Comparison of ENCODE assay signal across 8 mouse cellular contexts in the genomic region with DNA sequence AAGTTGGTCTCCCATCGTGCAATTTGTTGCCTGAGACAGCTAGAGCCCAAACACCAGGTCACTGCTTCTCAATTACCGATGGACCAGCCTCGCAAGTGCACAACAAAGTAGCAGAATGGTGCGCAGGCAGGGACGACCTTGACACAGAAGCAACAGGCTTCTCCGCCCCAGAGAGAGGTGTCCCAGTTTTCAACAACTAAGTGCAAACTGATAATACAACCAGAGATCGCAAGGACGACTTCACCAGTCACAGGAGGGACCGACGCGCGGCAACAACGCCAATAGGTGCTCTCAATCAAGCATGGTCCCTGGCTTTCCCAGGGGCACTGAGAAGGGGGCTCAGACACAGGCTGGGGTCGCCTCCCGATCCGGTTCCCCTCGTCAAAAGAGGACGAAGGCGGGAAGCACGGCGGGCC. TPM values are rescaled to one million over a fixed set of nuclear protein-coding genes. Genes with fewer than 3 reads are reported as not detected.
DNase-seq lines count a peak whose midpoint lies in the region; ATAC-seq and TF ChIP-seq lines count a peak whose summit lies in the region.

No protein-coding gene starts in this region.

- peak; percentile 29 for ATAC-seq in CD4-positive, CD25-positive, alpha-beta regulatory T cell, adult 4 months
- ATAC-seq in embryonic facial prominence, embryonic 12.5 days (ENCODE audit: insufficient number of reproducible peaks, insufficient read depth, low FRiP score, low TSS enrichment) = peak; percentile 18; the same call in 1 of the 2 replicates
- peak; percentile 44 for ATAC-seq in intestine, embryonic 14.5 days (replicated peaks; ENCODE audit: low FRiP score, low TSS enrichment, low read depth)
- ATAC-seq in midbrain, embryonic 16.5 days = peak; percentile 70
- ATAC-seq in granulocyte monocyte progenitor cell, adult 5-6 weeks (replicated peaks; ENCODE audit: poor library complexity, severe bottlenecking) = no peak

- no peak for TF ChIP-seq CTCF in gastrocnemius, adult 2 months (IDR thresholded peaks at IDR 0.05)

- peak overlapping the region; percentile 78 for H3K4me3 ChIP-seq in gastrocnemius, adult 2 months
- peak overlapping the region; percentile 54 for H3K4me3 ChIP-seq in embryonic facial prominence, embryonic 12.5 days
- H3K4me3 ChIP-seq in intestine, embryonic 14.5 days (ENCODE audit: low read depth, low read length) = peak overlapping the region; percentile 66
- H3K4me3 ChIP-seq in midbrain, embryonic 16.5 days (ENCODE audit: low read depth, low read length) = peak overlapping the region; percentile 76

- peak overlapping the region; percentile 83 for H3K4me2 ChIP-seq in embryonic facial prominence, embryonic 12.5 days (replicated peaks)
- H3K4me2 ChIP-seq in intestine, embryonic 14.5 days (ENCODE audit: low read length) = peak overlapping the region; percentile 83
- peak overlapping the region; percentile 97 for H3K4me2 ChIP-seq in midbrain, embryonic 16.5 days (ENCODE audit: low read length)

- intact Hi-C loops in gastrocnemius, adult 2 months (cut with DNase I) = no loop called here

- H3K9ac ChIP-seq in embryonic facial prominence, embryonic 12.5 days = peak overlapping the region; percentile 61
- H3K9ac ChIP-seq in intestine, embryonic 14.5 days (ENCODE audit: low read length) = peak overlapping the region; percentile 78
- H3K9ac ChIP-seq in midbrain, embryonic 16.5 days (ENCODE audit: low read depth, low read length) = peak overlapping the region; percentile 92

- H3K4me1 ChIP-seq in embryonic facial prominence, embryonic 12.5 days = peaks cover 15% of the 10 kb centered on the region; the same call in 1 of the 2 replicates
- peaks cover 12% of the 10 kb centered on the region for H3K4me1 ChIP-seq in intestine, embryonic 14.5 days (replicated peaks; ENCODE audit: control insufficient read depth, insufficient read depth, low read length)
- H3K4me1 ChIP-seq in midbrain, embryonic 16.5 days (ENCODE audit: control insufficient read depth, insufficient read depth, low read length) = peaks cover 12% of the 10 kb centered on the region

- no peaks in the 10 kb centered on the region for H3K36me3 ChIP-seq in embryonic facial prominence, embryonic 12.5 days
- no peaks in the 10 kb centered on the region for H3K36me3 ChIP-seq in intestine, embryonic 14.5 days (ENCODE audit: control insufficient read depth, insufficient read depth, low read length)
- no peaks in the 10 kb centered on the region for H3K36me3 ChIP-seq in midbrain, embryonic 16.5 days (ENCODE audit: control insufficient read depth, insufficient read depth, low read length)

- H3K27ac ChIP-seq in gastrocnemius, adult 2 months = no peak overlapping the region
- H3K27ac ChIP-seq in embryonic facial prominence, embryonic 12.5 days = peak overlapping the region; percentile 41; the same call in 1 of the 2 replicates
- H3K27ac ChIP-seq in intestine, embryonic 14.5 days (ENCODE audit: low read depth) = peak overlapping the region; percentile 57
- H3K27ac ChIP-seq in midbrain, embryonic 16.5 days (ENCODE audit: low read length) = no peak overlapping the region; the same call in 1 of the 2 replicates

- no peak for DNase-seq in gastrocnemius, adult 2 months
- no peak for DNase-seq in gastrocnemius, adult 18-20 months (ENCODE audit: low spot score)
- no peak for DNase-seq in intestine, embryonic 14.5 days (ENCODE audit: low spot score)
- DNase-seq in urinary bladder, adult 2 months (ENCODE audit: low spot score) = no peak

- no peaks in the 10 kb centered on the region for H3K9me3 ChIP-seq in embryonic facial prominence, embryonic 12.5 days
- no peaks in the 10 kb centered on the region for H3K9me3 ChIP-seq in intestine, embryonic 14.5 days (ENCODE audit: control insufficient read depth, low read length)
- no peaks in the 10 kb centered on the region for H3K9me3 ChIP-seq in midbrain, embryonic 16.5 days (replicated peaks; ENCODE audit: control insufficient read depth, low read length, poor library complexity, severe bottlenecking)

- WGBS in embryonic facial prominence, embryonic 12.5 days = under 1% methylated on average over 21 of the region's 21 CpGs
- under 1% methylated on average over 21 of the region's 21 CpGs for WGBS in intestine, embryonic 14.5 days
- WGBS in midbrain, embryonic 16.5 days = under 1% methylated on average over 21 of the region's 21 CpGs

- H3K27me3 ChIP-seq in embryonic facial prominence, embryonic 12.5 days = no peaks in the 10 kb centered on the region
- no peaks in the 10 kb centered on the region for H3K27me3 ChIP-seq in intestine, embryonic 14.5 days (replicated peaks; ENCODE audit: control insufficient read depth, insufficient read depth, low read length)
- H3K27me3 ChIP-seq in midbrain, embryonic 16.5 days (ENCODE audit: control insufficient read depth, insufficient read depth, low read depth, low read length) = no peaks in the 10 kb centered on the region

RNA-seq across cellular contexts. Expression of a gene that starts 30.7 kb away (rescaled TPM):
- under 1 TPM; 0.50 to 0.51 TPM for total RNA-seq in gastrocnemius, adult 2 months (2021)
- total RNA-seq in gastrocnemius, adult 18-20 months (2021) = under 1 TPM; 0.43 to 0.47 TPM
- polyA plus RNA-seq in CD4-positive, CD25-positive, alpha-beta regulatory T cell, adult 4 months (2017; shearing (Covaris generic)) = under 1 TPM; 0.23 to 0.37 TPM
- 12.3 and 13.7 TPM in 2 replicates for polyA plus RNA-seq in embryonic facial prominence, embryonic 12.5 days (2016; fragmentation: Nextera tagmentation; extraction: Ambion mirVana)
- polyA plus RNA-seq in intestine, embryonic 14.5 days (2014; fragmentation: Nextera tagmentation; extraction: Ambion mirVana) = 10.7 and 11.7 TPM in 2 replicates
- 3.8 and 4.8 TPM in 2 replicates for polyA plus RNA-seq in midbrain, embryonic 16.5 days (2015; fragmentation: Nextera tagmentation; extraction: Ambion mirVana)
- 0.13 and 1.7 TPM in 2 replicates for total RNA-seq in granulocyte monocyte progenitor cell, adult 5-6 weeks (2014; fragmentation: Nextera tagmentation)
- total RNA-seq in granulocyte monocyte progenitor cell, adult 5-6 weeks (2017) = 0.13 and 0.88 TPM in 2 replicates
- 6.5 and 6.7 TPM in 2 replicates for polyA plus RNA-seq in urinary bladder, adult 2 months (2012; rRNA removed)

RNA-seq across cellular contexts. Expression of a gene that starts 30.7 kb away (rescaled TPM):
- 1 to 10 TPM; 2.6 to 3.8 TPM for total RNA-seq in gastrocnemius, adult 2 months (2021)
- 1 to 10 TPM; 1.9 to 2.7 TPM for total RNA-seq in gastrocnemius, adult 18-20 months (2021)
- 10 to 100 TPM; 28.1 to 30.3 TPM for polyA plus RNA-seq in CD4-positive, CD25-positive, alpha-beta regulatory T cell, adult 4 months (2017; shearing (Covaris generic))
- 48.3 and 52.0 TPM in 2 replicates for polyA plus RNA-seq in embryonic facial prominence, embryonic 12.5 days (2016; fragmentation: Nextera tagmentation; extraction: Ambion mirVana)
- 51.4 and 54.9 TPM in 2 replicates for polyA plus RNA-seq in intestine, embryonic 14.5 days (2014; fragmentation: Nextera tagmentation; extraction: Ambion mirVana)
- polyA plus RNA-seq in midbrain, embryonic 16.5 days (2015; fragmentation: Nextera tagmentation; extraction: Ambion mirVana) = 35.6 and 37.0 TPM in 2 replicates
- total RNA-seq in granulocyte monocyte progenitor cell, adult 5-6 weeks (2014; fragmentation: Nextera tagmentation) = 24.6 and 41.7 TPM in 2 replicates
- 13.3 and 17.7 TPM in 2 replicates for total RNA-seq in granulocyte monocyte progenitor cell, adult 5-6 weeks (2017)
- 11.5 and 15.2 TPM in 2 replicates for polyA plus RNA-seq in urinary bladder, adult 2 months (2012; rRNA removed)

Comparison
In these comparisons a context has a peak if more than half of its experiments do, and no peak if none do; other contexts are left out.
1. H3K27ac ChIP-seq: peak in embryonic facial prominence, embryonic 12.5 days (single experiment) and intestine, embryonic 14.5 days (single experiment); none in gastrocnemius, adult 2 months (single experiment) and midbrain, embryonic 16.5 days (single experiment).
2. Peak in every context shown above with its lines, with median percentiles within 50 percentile points of each other: H3K4me3 ChIP-seq, H3K4me2 ChIP-seq and H3K9ac ChIP-seq.